Comparison of ENCODE assay signal across 8 mouse cellular contexts in genomic region chr14:79106655-79107515, GRCm38 (mm10).
DNase-seq lines count a peak whose midpoint lies in the region; ATAC-seq and TF ChIP-seq lines count a peak whose summit lies in the region.

No protein-coding gene starts in this region.

- intact Hi-C loops in heart, postnatal 10 days (cut with DNase I): loop anchor here (1.0 to 5.0 kb wide), 6 partner anchors 75 to 495 kb away; partner anchors contain the start of gene Dgkh

- no peaks in the 10 kb centered on the region for H3K27me3 ChIP-seq in forebrain, embryonic 12.5 days
- H3K27me3 ChIP-seq in liver, embryonic 14.5 days (ENCODE audit: control insufficient read depth, insufficient read depth, low read length): no peaks in the 10 kb centered on the region
- no peaks in the 10 kb centered on the region for H3K27me3 ChIP-seq in neural tube, embryonic 15.5 days (replicated peaks)

- no peak overlapping the region for H3K27ac ChIP-seq in forebrain, embryonic 12.5 days
- H3K27ac ChIP-seq in liver, embryonic 14.5 days: no peak overlapping the region
- H3K27ac ChIP-seq in neural tube, embryonic 15.5 days (replicated peaks): no peak overlapping the region

- ATAC-seq in forebrain, embryonic 12.5 days (ENCODE audit: low FRiP score): peak; percentile 74
- no peak for ATAC-seq in liver, embryonic 14.5 days (ENCODE audit: insufficient read depth)
- peak; percentile 91 for ATAC-seq in neural tube, embryonic 15.5 days (ENCODE audit: low FRiP score)

- H3K36me3 ChIP-seq in forebrain, embryonic 12.5 days (replicated peaks): no peaks in the 10 kb centered on the region
- no peaks in the 10 kb centered on the region for H3K36me3 ChIP-seq in liver, embryonic 14.5 days (replicated peaks; ENCODE audit: control insufficient read depth, insufficient read depth, low read depth)
- 0 out of 2 replicates have a peak, but pooled peaks cover 4% of the 10 kb centered on the region for H3K36me3 ChIP-seq in neural tube, embryonic 15.5 days

- peak; percentile 90 for TF ChIP-seq CTCF in liver, embryonic 14.5 days (IDR thresholded peaks at IDR 0.05; ENCODE audit: low read depth)

- peak; percentile 85 for DNase-seq in ES-CJ7 (ENCODE audit: low read depth, low spot score)
- DNase-seq in c-Kit-positive CD71-positive TER-119-positive erythroid progenitor cells, embryonic 14.5 days (ENCODE audit: low spot score): peak; percentile 61
- peak; percentile 84 to 87 for DNase-seq in heart, postnatal 10 days
- peak; percentile 71 to 84 for DNase-seq in kidney, postnatal 36 days
- peak; percentile 13 to 38 (median 31) for DNase-seq in liver, embryonic 14.5 days (ENCODE audit: low read depth in 3 of 3, low spot score in 3 of 3)
- peak; percentile 17 to 33 for DNase-seq in thymus, adult 18-20 months

- H3K4me1 ChIP-seq in forebrain, embryonic 12.5 days: no peaks in the 10 kb centered on the region
- H3K4me1 ChIP-seq in liver, embryonic 14.5 days (replicated peaks; ENCODE audit: control insufficient read depth in 2 of 2, insufficient read depth in 2 of 2, low read length in 1 of 2): no peaks in the 10 kb centered on the region
- H3K4me1 ChIP-seq in neural tube, embryonic 15.5 days: no peaks in the 10 kb centered on the region; the same call in 1 of the 2 replicates

- no peak for TF ChIP-seq EP300 in liver, embryonic 14.5 days (IDR thresholded peaks at IDR 0.05; ENCODE audit: low read depth)

- H3K9ac ChIP-seq in forebrain, embryonic 12.5 days: no peak overlapping the region
- H3K9ac ChIP-seq in liver, embryonic 14.5 days (replicated peaks): no peak overlapping the region
- H3K9ac ChIP-seq in neural tube, embryonic 15.5 days (replicated peaks): no peak overlapping the region

- H3K9me3 ChIP-seq in forebrain, embryonic 12.5 days: no peaks in the 10 kb centered on the region
- no peaks in the 10 kb centered on the region for H3K9me3 ChIP-seq in liver, embryonic 14.5 days (ENCODE audit: control insufficient read depth, low read length)
- H3K9me3 ChIP-seq in neural tube, embryonic 15.5 days (replicated peaks): no peaks in the 10 kb centered on the region

- H3K4me3 ChIP-seq in forebrain, embryonic 12.5 days (replicated peaks): no peak overlapping the region
- no peak overlapping the region for H3K4me3 ChIP-seq in liver, embryonic 14.5 days (ENCODE audit: insufficient read depth in 1 of 2, low read depth in 2 of 2, low read length in 2 of 2)
- H3K4me3 ChIP-seq in neural tube, embryonic 15.5 days (replicated peaks): no peak overlapping the region

- H3K4me2 ChIP-seq in forebrain, embryonic 12.5 days: no peak overlapping the region
- no peak overlapping the region for H3K4me2 ChIP-seq in liver, embryonic 14.5 days (ENCODE audit: low read depth)
- H3K4me2 ChIP-seq in neural tube, embryonic 15.5 days: peak overlapping the region; percentile 46

- WGBS in forebrain, embryonic 12.5 days: 32% methylated on average over 14 of the region's 14 CpGs
- WGBS in liver, embryonic 14.5 days (ENCODE audit: insufficient replicate concordance): 37% methylated on average over 14 of the region's 14 CpGs
- 33% methylated on average over 14 of the region's 14 CpGs for WGBS in neural tube, embryonic 15.5 days

Comparison
In these comparisons a context has a peak if more than half of its experiments do, and no peak if none do; other contexts are left out.
1. DNase-seq: peak in every context shown above with its lines; median percentile 86 in heart, postnatal 10 days; 85 in ES-CJ7; 78 in kidney, postnatal 36 days; 61 in c-Kit-positive CD71-positive TER-119-positive erythroid progenitor cells, embryonic 14.5 days; 31 in liver, embryonic 14.5 days; 25 in thymus, adult 18-20 months.